Mouse (Mus musculus) left cerebral cortex, adult 11 months (tissue): ENCODE results near the gene Ifnlr1.
"Not testable (repeated sequence)": the region's sequence is repeated elsewhere in the genome, so short reads cannot be mapped to it uniquely, and the experiment has no call there.

ENCODE experiments used
- DNase-seq: peaks from one replicate; pipeline ENCODE4 v3.0.0; 2022; ENCODE audit warnings: low spot score

The Ifnlr1 gene

GRCm38 (mm10) chr4:135686568-135686953 is 474 bp downstream of the Ifnlr1 start:
- no peak for DNase-seq

- DNase-seq = no peak
Measured at GRCm38 (mm10) chr4:135689797-135690196, 3.7 kb downstream of the Ifnlr1 start.

- DNase-seq = no peak
Measured at GRCm38 (mm10) chr4:135690241-135690640, 4.2 kb downstream of the Ifnlr1 start.

GRCm38 (mm10) chr4:135692916-135693315 is 6.8 kb downstream of the Ifnlr1 start:
- DNase-seq = no peak

- DNase-seq = no peak
Measured at GRCm38 (mm10) chr4:135698498-135698897, 12.4 kb downstream of the Ifnlr1 start.

GRCm38 (mm10) chr4:135703497-135703896 is 17.4 kb downstream of the Ifnlr1 start:
- DNase-seq = no peak

GRCm38 (mm10) chr4:135704016-135704415 is 17.9 kb downstream of the Ifnlr1 start:
- DNase-seq = no peak

- DNase-seq = no peak
Measured at GRCm38 (mm10) chr4:135706045-135706444, 20.0 kb downstream of the Ifnlr1 start.

GRCm38 (mm10) chr4:135709072-135709564 is 23.0 kb downstream of the Ifnlr1 start:
- DNase-seq = peak; percentile 29

- DNase-seq = no peak
Measured at GRCm38 (mm10) chr4:135709621-135710020, 23.5 kb downstream of the Ifnlr1 start.

GRCm38 (mm10) chr4:135710392-135710791 is 24.3 kb downstream of the Ifnlr1 start:
- no peak for DNase-seq

- DNase-seq = peak; percentile 6
Measured at GRCm38 (mm10) chr4:135714776-135715175, 28.7 kb downstream of the Ifnlr1 start.

- not testable (repeated sequence) for DNase-seq
Measured at GRCm38 (mm10) chr4:135716438-135716837, 30.4 kb downstream of the Ifnlr1 start.

- DNase-seq = no peak
Measured at GRCm38 (mm10) chr4:135722540-135723290, 36.6 kb downstream of the Ifnlr1 start.

GRCm38 (mm10) chr4:135726416-135726815 is 40.3 kb downstream of the Ifnlr1 start:
- DNase-seq = no peak

- no peak for DNase-seq
Measured at GRCm38 (mm10) chr4:135727817-135728216, 41.7 kb downstream of the Ifnlr1 start, which contains the start of gene Il22ra1. TSS of gene Il22ra1 (plus strand) at chr4:135728172.

GRCm38 (mm10) chr4:135730204-135730603 is 44.1 kb downstream of the Ifnlr1 start:
- DNase-seq = peak; percentile 6

GRCm38 (mm10) chr4:135730951-135731350 is 44.9 kb downstream of the Ifnlr1 start:
- no peak for DNase-seq

- DNase-seq = no peak
Measured at GRCm38 (mm10) chr4:135733901-135734300, 47.8 kb downstream of the Ifnlr1 start.

- no peak for DNase-seq
Measured at GRCm38 (mm10) chr4:135736903-135737302, 50.8 kb downstream of the Ifnlr1 start.

GRCm38 (mm10) chr4:135738237-135738636 is 52.1 kb downstream of the Ifnlr1 start:
- DNase-seq = no peak

- no peak for DNase-seq
Measured at GRCm38 (mm10) chr4:135739148-135739547, 53.1 kb downstream of the Ifnlr1 start.

GRCm38 (mm10) chr4:135739672-135740071 is 53.6 kb downstream of the Ifnlr1 start:
- DNase-seq = no peak

GRCm38 (mm10) chr4:135743520-135743919 is 57.4 kb downstream of the Ifnlr1 start:
- no peak for DNase-seq
